Mouse (Mus musculus) bone marrow, adult 2 months (tissue): ENCODE results near the gene BC034090.

Experiments used
- CTCF ChIP-seq: fragments of 200-500 bp; IDR thresholded peaks from 2 replicates; pipeline ENCODE4 v1.5.1; 2011; ENCODE audit warnings: low read length, control low read depth; ENCODE audit not compliant: control insufficient read depth, insufficient read depth
- POLR2A ChIP-seq: fragments of 200-500 bp; IDR thresholded peaks from 2 replicates; pipeline ENCODE4 v1.6.1; 2011; ENCODE audit warnings: low read depth, mild to moderate bottlenecking, control low read depth, low read length, borderline replicate concordance; ENCODE audit not compliant: control insufficient read depth

- TF ChIP-seq CTCF (no peak), POLR2A (no peak)
Measured at GRCm38 (mm10) chr1:155236306-155237024, 7.8 kb downstream of the BC034090 start.
